Mouse (Mus musculus): Measurements from ENCODE around the gene Cd300ld5. TPM values are rescaled to one million over a fixed set of nuclear protein-coding genes. Genes with fewer than 3 reads are reported as not detected.
A peak's percentile ranks its signal among the peaks of the same experiment; 100 is the strongest.
"Not testable (repeated sequence)": the region's sequence is repeated elsewhere in the genome, so short reads cannot be mapped to it uniquely, and the experiment has no call there.

Gene Cd300ld5
- not detected in 2 replicates for polyA plus RNA-seq (2015; fragmentation: Nextera tagmentation; extraction: Ambion mirVana)

DNA sequence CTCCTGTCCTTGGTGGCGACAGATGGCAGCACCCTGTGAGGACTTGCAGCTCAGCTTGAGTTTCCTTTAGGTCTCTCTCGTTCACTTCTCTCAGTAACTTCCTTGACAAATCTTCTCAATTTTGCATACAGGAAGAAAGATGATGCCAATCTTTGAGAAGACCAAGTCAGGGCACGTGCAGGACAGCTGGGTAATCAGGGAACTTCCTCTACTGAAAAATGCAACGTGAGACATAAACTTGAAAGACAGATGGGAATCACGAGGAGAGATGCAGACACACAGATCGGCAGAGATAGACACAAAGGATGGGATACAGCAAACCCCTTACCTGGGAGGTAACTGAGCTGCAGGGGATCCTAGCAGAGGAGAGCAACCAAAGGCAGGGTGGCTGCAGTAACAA is at the start of gene Cd300ld5:
Gene Cd300ld5, minus strand, starts transcription at position 101 of the 400 bp plus-strand sequence.
- ATAC-seq; H3K4me2 ChIP-seq (replicated peaks; ENCODE audit: low read depth); H3K9ac ChIP-seq (ENCODE audit: low read depth, low read length); H3K9me3 ChIP-seq (ENCODE audit: control insufficient read depth); H3K4me3 ChIP-seq (ENCODE audit: low read depth, low read length); H3K36me3 ChIP-seq (ENCODE audit: control insufficient read depth, insufficient read depth); H3K4me1 ChIP-seq (replicated peaks; ENCODE audit: control insufficient read depth, insufficient read depth, low read length); H3K27me3 ChIP-seq (replicated peaks; ENCODE audit: control insufficient read depth, insufficient read depth, low read length); H3K27ac ChIP-seq (ENCODE audit: low read depth, low read length): not testable (repeated sequence)
- no CpG with 5 or more reads among the region's 6 CpGs for WGBS

DNA sequence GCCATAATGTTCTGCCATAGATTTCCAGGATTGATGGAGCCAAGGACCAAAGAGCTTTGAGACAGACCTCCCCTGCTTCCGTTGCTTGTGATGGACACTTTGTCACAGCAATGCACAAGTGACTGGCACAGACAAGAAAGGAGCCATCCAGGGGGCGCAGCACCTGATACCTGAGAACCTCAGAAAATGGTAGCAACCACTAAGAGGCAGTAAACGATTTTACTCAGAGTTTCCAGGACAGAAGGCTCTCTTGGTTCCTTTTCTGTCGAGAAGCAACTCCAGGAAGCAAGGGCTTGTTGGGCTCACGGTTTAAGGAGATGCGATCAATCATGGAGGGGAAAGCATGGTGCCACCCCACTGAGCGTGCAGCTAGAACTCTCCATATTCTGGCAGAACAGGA is 48.6 kb upstream of the Cd300ld5 start:
- no peak overlapping the region for H3K4me3 ChIP-seq (ENCODE audit: low read depth, low read length)
- no peaks in the 10 kb centered on the region for H3K36me3 ChIP-seq (ENCODE audit: control insufficient read depth, insufficient read depth)
- H3K9me3 ChIP-seq (ENCODE audit: control insufficient read depth), result no peaks in the 10 kb centered on the region
- no peaks in the 10 kb centered on the region for H3K4me1 ChIP-seq (replicated peaks; ENCODE audit: control insufficient read depth, insufficient read depth, low read length)
- no peak overlapping the region for H3K9ac ChIP-seq (ENCODE audit: low read depth, low read length)
- no peak overlapping the region for H3K4me2 ChIP-seq (replicated peaks; ENCODE audit: low read depth)
- peaks cover 9% of the 10 kb centered on the region; the same call in 1 of the 2 replicates for H3K27me3 ChIP-seq (replicated peaks; ENCODE audit: control insufficient read depth, insufficient read depth, low read length)
- H3K27ac ChIP-seq (ENCODE audit: low read depth, low read length), result no peak overlapping the region
- TF ChIP-seq CTCF (IDR thresholded peaks at IDR 0.05; ENCODE audit: low read depth), result no peak
- ATAC-seq, result no peak
- 61% methylated on average over 7 of the region's 7 CpGs for WGBS

DNA sequence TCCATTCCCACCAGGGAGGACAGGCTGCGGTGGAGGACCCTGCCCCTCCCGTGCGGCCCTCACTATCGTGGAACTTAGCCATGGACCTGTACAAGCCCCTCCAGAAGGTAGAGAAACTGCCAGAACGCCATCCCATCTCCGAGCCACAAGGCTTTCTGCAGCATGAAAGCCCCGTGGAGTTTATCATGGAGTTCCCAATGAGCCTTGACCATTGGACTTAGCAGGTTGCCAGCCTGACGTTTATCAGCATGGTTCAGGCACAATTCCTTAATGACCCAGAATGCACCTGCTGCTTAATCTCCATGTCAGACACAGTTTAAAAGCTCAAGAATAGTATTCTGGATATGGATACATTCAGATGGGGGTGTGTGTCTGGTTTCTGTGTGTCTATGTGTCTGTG is 47.5 kb upstream of the Cd300ld5 start:
- no peak overlapping the region for H3K9ac ChIP-seq (ENCODE audit: low read depth, low read length)
- ATAC-seq, result peak; percentile 74

DNA sequence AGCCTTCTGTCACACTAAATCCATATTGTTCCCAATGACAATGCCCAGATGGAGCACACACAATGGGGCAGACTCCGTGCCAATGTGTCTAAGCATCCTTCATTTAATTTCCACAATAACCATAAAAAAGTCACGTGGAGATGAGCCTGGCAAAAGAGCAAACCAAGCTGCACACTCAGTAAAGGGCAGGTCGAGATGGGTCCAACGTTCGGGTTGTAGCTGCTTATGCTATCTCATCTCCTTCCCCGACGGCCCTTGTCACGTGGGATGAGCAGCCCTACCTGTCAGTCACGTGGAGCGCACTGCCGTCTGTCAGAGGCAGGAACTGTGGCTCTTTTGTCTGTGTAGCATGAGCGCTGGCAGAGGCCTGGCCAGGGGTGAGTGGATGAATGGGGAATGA is 47.0 kb upstream of the Cd300ld5 start:
- Histone ChIP-seq H3K27me3 (replicated peaks; ENCODE audit: control insufficient read depth, insufficient read depth, low read length) (no peaks in the 10 kb centered on the region; the same call in 1 of the 2 replicates), H3K4me1 (replicated peaks; ENCODE audit: control insufficient read depth, insufficient read depth, low read length) (no peaks in the 10 kb centered on the region), H3K4me3 (ENCODE audit: low read depth, low read length) (no peak overlapping the region), H3K4me2 (replicated peaks; ENCODE audit: low read depth) (peak overlapping the region; percentile 17; the same call in 1 of the 2 replicates), H3K9ac (ENCODE audit: low read depth, low read length) (no peak overlapping the region), H3K36me3 (ENCODE audit: control insufficient read depth, insufficient read depth) (no peaks in the 10 kb centered on the region), H3K27ac (ENCODE audit: low read depth, low read length) (peak overlapping the region; percentile 36), H3K9me3 (ENCODE audit: control insufficient read depth) (no peaks in the 10 kb centered on the region)
- no peak for TF ChIP-seq CTCF (IDR thresholded peaks at IDR 0.05; ENCODE audit: low read depth)
- peak; percentile 89 for ATAC-seq
- WGBS, result 27% methylated on average over 12 of the region's 12 CpGs

More for the DNA sequence above, 47.5 kb upstream of the Cd300ld5 start:
- H3K4me2 ChIP-seq (replicated peaks; ENCODE audit: low read depth), result peak overlapping the region; percentile 17; the same call in 1 of the 2 replicates
- no peak overlapping the region for H3K4me3 ChIP-seq (ENCODE audit: low read depth, low read length)
- no peaks in the 10 kb centered on the region for H3K9me3 ChIP-seq (ENCODE audit: control insufficient read depth)
- peaks cover under 1% of the 10 kb centered on the region; the same call in 1 of the 2 replicates for H3K27me3 ChIP-seq (replicated peaks; ENCODE audit: control insufficient read depth, insufficient read depth, low read length)
- TF ChIP-seq CTCF (IDR thresholded peaks at IDR 0.05; ENCODE audit: low read depth), result no peak
- 49% methylated on average over 8 of the region's 8 CpGs for WGBS
- H3K36me3 ChIP-seq (ENCODE audit: control insufficient read depth, insufficient read depth), result no peaks in the 10 kb centered on the region
- peak overlapping the region; percentile 36 for H3K27ac ChIP-seq (ENCODE audit: low read depth, low read length)
- H3K4me1 ChIP-seq (replicated peaks; ENCODE audit: control insufficient read depth, insufficient read depth, low read length), result no peaks in the 10 kb centered on the region

DNA sequence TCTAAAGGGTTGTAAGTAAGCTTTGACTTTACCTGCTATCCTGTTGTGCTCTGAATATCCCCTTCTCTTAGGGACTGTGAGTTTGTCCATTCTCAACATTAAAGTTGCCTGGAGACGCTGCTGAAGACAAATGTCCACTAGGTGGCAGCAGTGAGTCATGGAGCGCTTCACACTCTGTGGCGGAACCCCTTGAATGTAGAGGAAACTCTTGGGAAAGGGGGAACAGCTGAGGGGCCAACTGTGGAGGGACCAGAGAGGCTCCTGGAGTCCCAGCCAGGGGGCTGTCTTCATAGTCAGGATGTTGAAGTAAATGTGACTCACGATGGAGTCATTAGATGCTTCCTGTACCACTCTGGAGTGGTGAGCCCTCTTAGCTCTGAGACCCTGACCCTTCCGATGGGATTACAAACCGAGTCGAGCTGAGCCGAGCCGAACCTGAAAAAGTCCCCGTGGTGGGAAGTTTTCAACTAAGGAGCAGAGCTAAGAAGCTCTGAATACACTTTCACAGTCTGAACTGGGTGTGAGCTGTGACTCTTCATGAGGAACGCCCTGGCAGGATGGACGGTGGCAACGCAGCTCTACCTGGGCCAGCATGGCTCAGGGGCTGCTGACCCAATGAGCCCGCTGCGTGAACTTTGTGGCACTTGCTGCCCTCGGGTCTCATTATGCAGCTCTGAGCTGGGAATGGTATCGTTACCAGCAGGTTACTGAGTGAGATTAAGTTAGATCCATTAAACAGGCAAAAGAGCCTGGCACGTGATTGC is 46.0 kb upstream of the Cd300ld5 start:
- no peaks in the 10 kb centered on the region for H3K9me3 ChIP-seq (ENCODE audit: control insufficient read depth)
- no peak overlapping the region for H3K4me2 ChIP-seq (replicated peaks; ENCODE audit: low read depth)
- no peaks in the 10 kb centered on the region for H3K36me3 ChIP-seq (ENCODE audit: control insufficient read depth, insufficient read depth)
- H3K9ac ChIP-seq (ENCODE audit: low read depth, low read length), result no peak overlapping the region
- no peaks in the 10 kb centered on the region; the same call in 1 of the 2 replicates for H3K27me3 ChIP-seq (replicated peaks; ENCODE audit: control insufficient read depth, insufficient read depth, low read length)
- H3K4me1 ChIP-seq (replicated peaks; ENCODE audit: control insufficient read depth, insufficient read depth, low read length), result no peaks in the 10 kb centered on the region
- TF ChIP-seq CTCF (IDR thresholded peaks at IDR 0.05; ENCODE audit: low read depth), result peak; percentile 99
- no peak overlapping the region for H3K4me3 ChIP-seq (ENCODE audit: low read depth, low read length)
- WGBS, result 39% methylated on average over 18 of the region's 18 CpGs
- H3K27ac ChIP-seq (ENCODE audit: low read depth, low read length), result no peak overlapping the region
- no peak for ATAC-seq

DNA sequence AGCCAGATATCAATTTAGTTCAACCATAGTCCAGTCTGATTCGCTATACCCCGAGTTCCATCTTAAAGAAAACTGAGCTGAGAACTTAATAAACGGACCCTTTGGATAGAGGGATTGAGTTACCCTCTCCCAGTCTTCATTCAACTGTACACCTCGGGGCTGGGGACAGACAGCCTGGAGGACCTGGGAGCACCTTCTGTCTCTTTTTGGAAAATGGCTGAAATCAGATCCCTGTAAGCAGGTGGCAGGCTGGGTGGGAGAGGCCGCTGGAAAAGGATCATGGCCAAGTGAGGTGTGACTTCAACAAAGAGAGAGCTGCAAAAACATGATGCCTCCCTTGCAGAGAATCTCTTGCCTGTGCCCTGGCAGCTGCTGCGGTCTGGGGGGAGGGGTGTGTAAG is 44.6 kb upstream of the Cd300ld5 start:
- H3K4me3 ChIP-seq (ENCODE audit: low read depth, low read length), result no peak overlapping the region
- H3K4me2 ChIP-seq (replicated peaks; ENCODE audit: low read depth), result no peak overlapping the region
- H3K27me3 ChIP-seq (replicated peaks; ENCODE audit: control insufficient read depth, insufficient read depth, low read length), result no peaks in the 10 kb centered on the region; the same call in 1 of the 2 replicates
- no peak overlapping the region for H3K9ac ChIP-seq (ENCODE audit: low read depth, low read length)
- no peaks in the 10 kb centered on the region for H3K9me3 ChIP-seq (ENCODE audit: control insufficient read depth)
- H3K4me1 ChIP-seq (replicated peaks; ENCODE audit: control insufficient read depth, insufficient read depth, low read length), result no peaks in the 10 kb centered on the region
- H3K36me3 ChIP-seq (ENCODE audit: control insufficient read depth, insufficient read depth), result no peaks in the 10 kb centered on the region
- no peak for TF ChIP-seq CTCF (IDR thresholded peaks at IDR 0.05; ENCODE audit: low read depth)
- no peak overlapping the region for H3K27ac ChIP-seq (ENCODE audit: low read depth, low read length)
- 77% methylated on average over 6 of the region's 6 CpGs for WGBS
- no peak for ATAC-seq

Data from intestine, postnatal 0 days (tissue).